Mouse (Mus musculus) embryo, embryonic 11.5 days (tissue): ENCODE data around the gene Ncapd3.

Source experiments
- DNase-seq: peaks from one replicate; pipeline ENCODE4 v3.0.0-alpha.2; 2012; ENCODE audit warnings: low read depth, low spot score

Gene Ncapd3

GRCm38 (mm10) chr9:27122963-27123362 lies 93.0 kb downstream of the Ncapd3 start:
- no peak for DNase-seq

DNA sequence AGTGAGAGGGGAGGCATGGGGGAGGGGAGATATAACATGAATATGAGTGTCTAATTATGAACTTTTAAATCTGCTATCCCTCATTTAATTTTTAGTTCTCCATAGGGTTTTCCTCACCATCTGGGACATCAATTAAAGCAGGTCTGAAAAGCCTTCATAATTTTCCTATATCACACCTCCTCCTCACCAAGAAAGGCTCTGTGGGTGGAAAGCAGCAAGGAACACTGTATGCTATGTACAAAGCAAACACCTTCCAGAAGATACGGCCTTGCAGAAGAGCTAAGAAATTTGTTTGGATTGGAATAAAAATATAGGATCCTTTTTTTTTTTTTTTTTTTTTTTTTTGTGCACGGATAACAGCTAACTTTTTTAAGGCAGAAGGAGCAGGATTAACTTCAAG lies 94.0 kb downstream of the Ncapd3 start:
- no peak for DNase-seq

GRCm38 (mm10) chr9:27125450-27125849 lies 95.5 kb downstream of the Ncapd3 start:
- DNase-seq = no peak

DNA sequence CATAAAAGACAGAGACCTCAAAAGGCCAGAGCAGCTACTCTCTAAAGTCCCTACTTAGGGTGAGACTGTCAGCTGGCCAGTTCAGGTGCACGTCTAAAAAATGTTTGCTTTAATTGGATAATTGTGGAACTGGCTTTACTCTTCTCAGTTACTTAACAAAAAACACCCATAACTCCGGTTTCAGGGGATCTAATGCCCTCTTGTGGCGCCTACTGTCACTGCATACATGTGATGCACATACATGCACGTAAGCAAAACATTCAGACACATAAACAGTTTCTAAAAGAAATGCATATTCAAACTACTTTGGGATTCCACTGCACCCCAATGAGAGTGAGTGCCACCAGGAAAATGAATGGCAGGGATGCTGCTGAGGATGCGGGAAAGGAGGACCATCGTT lies 96.6 kb downstream of the Ncapd3 start:
- DNase-seq = no peak

- no peak for DNase-seq
Observed at GRCm38 (mm10) chr9:27128629-27129028, 98.7 kb downstream of the Ncapd3 start.

- no peak for DNase-seq
Observed at GRCm38 (mm10) chr9:27134410-27134809, 104.4 kb downstream of the Ncapd3 start.

- no peak for DNase-seq
Observed at GRCm38 (mm10) chr9:27135372-27135771, 105.4 kb downstream of the Ncapd3 start.

- DNase-seq = no peak
Observed at GRCm38 (mm10) chr9:27136651-27137050, 106.7 kb downstream of the Ncapd3 start.

DNA sequence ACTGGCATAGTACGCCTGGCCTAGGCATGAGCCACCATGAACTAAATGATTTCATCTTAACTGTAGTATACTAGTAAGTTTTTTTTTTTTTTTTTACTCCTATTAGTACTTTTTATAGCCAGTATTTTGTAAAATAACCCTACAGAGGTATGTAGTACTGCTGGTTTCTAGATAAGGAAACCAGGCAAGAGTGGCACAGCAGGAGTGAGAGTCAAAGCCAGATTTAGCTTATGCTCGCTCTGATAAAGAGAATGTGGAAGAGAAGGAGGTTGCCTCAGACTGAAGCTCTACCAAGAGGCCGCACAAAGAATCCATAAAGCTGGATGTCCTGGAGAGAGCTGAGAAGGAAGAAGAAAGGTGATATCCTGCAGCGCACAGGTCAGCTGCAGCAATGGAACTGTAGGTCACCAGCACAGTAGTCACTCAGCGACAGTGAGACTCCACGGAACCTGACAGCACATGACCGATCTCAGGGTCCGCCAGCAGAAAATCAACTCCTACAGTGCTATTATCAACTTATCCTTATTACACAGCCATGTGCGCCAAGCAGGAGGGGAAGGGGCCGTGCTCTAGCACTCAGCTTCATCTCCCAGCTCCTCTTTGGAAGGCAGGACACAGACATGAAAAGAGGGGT lies 110.6 kb downstream of the Ncapd3 start:
- DNase-seq = no peak

GRCm38 (mm10) chr9:27144271-27144840 lies 114.4 kb downstream of the Ncapd3 start:
- DNase-seq = no peak
